Mouse (Mus musculus) stomach, postnatal 0 days (tissue): ENCODE measurements at regions not wholly inside any gene's neighbourhood (a gene's known extent, or its start where the extent isn't known, plus 50 kb on each side); places are given as distances from the start of the nearest gene placed in this dataset.

Source experiments
- CTCF ChIP-seq: IDR thresholded peaks from 2 replicates; pipeline ENCODE4 v1.5.1; 2016; ENCODE audit warnings: antibody characterized with exemption, low read depth, mild to moderate bottlenecking, moderate library complexity
- EP300 ChIP-seq: optimal IDR thresholded peaks from 2 replicates; pipeline ENCODE3; 2016; ENCODE audit warnings: antibody characterized with exemption

DNA sequence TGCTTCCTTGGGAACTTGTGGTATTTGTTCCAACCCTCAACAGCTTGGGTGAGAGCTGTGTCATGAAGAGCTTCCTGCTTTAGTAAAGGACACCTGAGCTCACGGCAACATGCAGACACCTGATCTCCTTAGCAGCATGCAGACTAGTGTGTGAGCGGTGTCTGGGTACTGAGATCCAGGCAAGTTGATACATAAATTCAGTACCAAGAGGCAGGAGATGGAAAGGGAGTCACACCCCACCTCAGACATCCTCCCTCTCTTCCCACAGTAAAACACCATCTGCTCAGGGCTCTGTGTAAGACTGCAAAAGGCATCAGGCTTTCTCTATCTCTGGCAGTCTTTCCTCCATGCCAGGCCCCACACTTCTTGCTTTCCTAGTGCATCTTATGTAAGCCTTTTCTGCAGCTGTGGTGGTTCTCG, 141.3 kb downstream of the Efnb2 start:
- no peak for TF ChIP-seq CTCF
- no peak for TF ChIP-seq EP300
